Mouse (Mus musculus): ENCODE data around the gene Nudt22. TPM values are rescaled to one million over a fixed set of nuclear protein-coding genes. Genes with fewer than 3 reads are reported as not detected.

Gene Nudt22
- polyA plus RNA-seq, 1 experiment: 58.3 TPM

- no peak for DNase-seq
- WGBS: 96% methylated on average over 5 of the region's 5 CpGs
- TF ChIP-seq CTCF (conservative IDR thresholded peaks at IDR 0.05; ENCODE audit: insufficient read depth, insufficient read length, low read depth, low read length) (no peak), POLR2A (IDR thresholded peaks at IDR 0.05; ENCODE audit: low read depth, low read length) (no peak)
- Histone ChIP-seq H3K36me3 (ENCODE audit: control insufficient read depth, insufficient read depth, low read length) (no peaks in the 10 kb centered on the region), H3K4me3 (ENCODE audit: insufficient read depth, low read depth, low read length) (no peak overlapping the region), H3K4me1 (ENCODE audit: control insufficient read depth, insufficient read depth, low read length) (peaks cover 13% of the 10 kb centered on the region; the same call in 1 of the 2 replicates), H3K27me3 (replicated peaks; ENCODE audit: control insufficient read depth, insufficient read depth, low read length) (no peaks in the 10 kb centered on the region), H3K27ac (ENCODE audit: insufficient read depth, low read depth, low read length) (no peak overlapping the region)
These were observed 12.3 kb downstream of the Nudt22 start for GRCm38 (mm10) chr19:6983621-6984020.

DNA sequence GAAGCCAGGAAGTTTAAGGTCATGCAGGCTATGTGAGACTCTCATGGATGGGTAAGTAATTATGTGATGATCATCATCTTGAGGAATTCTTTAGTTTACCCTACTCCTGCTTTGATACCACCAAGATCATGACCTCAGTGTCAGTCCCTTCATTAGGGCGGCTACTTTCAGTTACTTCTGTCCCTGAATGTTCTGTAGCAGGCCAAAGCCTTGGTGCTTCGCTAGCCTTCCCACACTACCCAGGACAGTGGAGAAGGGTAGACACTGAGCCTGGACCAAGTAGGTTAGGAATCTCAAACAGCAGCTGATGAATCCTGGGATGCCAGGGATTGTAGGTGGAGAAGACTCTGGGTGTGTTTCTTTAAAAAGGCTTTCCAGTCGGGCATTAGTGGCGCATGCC, 14.5 kb downstream of the Nudt22 start:
- Histone ChIP-seq H3K27ac (ENCODE audit: insufficient read depth, low read depth, low read length) (peak overlapping the region; percentile 98; the same call in 1 of the 2 replicates), H3K36me3 (ENCODE audit: control insufficient read depth, insufficient read depth, low read length) (no peaks in the 10 kb centered on the region), H3K27me3 (replicated peaks; ENCODE audit: control insufficient read depth, insufficient read depth, low read length) (no peaks in the 10 kb centered on the region), H3K4me3 (ENCODE audit: insufficient read depth, low read depth, low read length) (no peak overlapping the region), H3K4me1 (ENCODE audit: control insufficient read depth, insufficient read depth, low read length) (peaks cover 13% of the 10 kb centered on the region; the same call in 1 of the 2 replicates)
- no peak for TF ChIP-seq CTCF (conservative IDR thresholded peaks at IDR 0.05; ENCODE audit: insufficient read depth, insufficient read length, low read depth, low read length)
- no peak for TF ChIP-seq POLR2A (IDR thresholded peaks at IDR 0.05; ENCODE audit: low read depth, low read length)
- no peak for DNase-seq
- WGBS: 78% methylated on average over 4 of the region's 4 CpGs

- DNase-seq: peak; percentile 100
- Histone ChIP-seq H3K27ac (ENCODE audit: insufficient read depth, low read depth, low read length) (peak within 1 kb of the TSS; percentile 98), H3K4me1 (ENCODE audit: control insufficient read depth, insufficient read depth, low read length) (peaks cover 18% of the 10 kb centered on the region; the same call in 1 of the 2 replicates), H3K4me3 (ENCODE audit: insufficient read depth, low read depth, low read length) (peak within 1 kb of the TSS; percentile 84), H3K27me3 (replicated peaks; ENCODE audit: control insufficient read depth, insufficient read depth, low read length) (no peaks in the 10 kb centered on the region), H3K36me3 (ENCODE audit: control insufficient read depth, insufficient read depth, low read length) (no peaks in the 10 kb centered on the region)
- WGBS: 1% methylated on average over 38 of the region's 38 CpGs
- TF ChIP-seq POLR2A (IDR thresholded peaks at IDR 0.05; ENCODE audit: low read depth, low read length) (peak; percentile 98), CTCF (conservative IDR thresholded peaks at IDR 0.05; ENCODE audit: insufficient read depth, insufficient read length, low read depth, low read length) (no peak)
These were observed 15.4 kb downstream of the Nudt22 start, which contains the start of gene Fkbp2 for GRCm38 (mm10) chr19:6980381-6981093. Gene Fkbp2, minus strand, starts transcription at chr19:6980501.

GRCm38 (mm10) chr19:6979486-6980380, 16.2 kb downstream of the Nudt22 start:
- Histone ChIP-seq H3K4me1 (ENCODE audit: control insufficient read depth, insufficient read depth, low read length) (peaks cover 18% of the 10 kb centered on the region; the same call in 1 of the 2 replicates), H3K27ac (ENCODE audit: insufficient read depth, low read depth, low read length) (peak overlapping the region; percentile 87), H3K36me3 (ENCODE audit: control insufficient read depth, insufficient read depth, low read length) (no peaks in the 10 kb centered on the region), H3K4me3 (ENCODE audit: insufficient read depth, low read depth, low read length) (peak overlapping the region; percentile 71), H3K27me3 (replicated peaks; ENCODE audit: control insufficient read depth, insufficient read depth, low read length) (no peaks in the 10 kb centered on the region)
- under 1% methylated on average over 59 of the region's 59 CpGs for WGBS
- TF ChIP-seq POLR2A (IDR thresholded peaks at IDR 0.05; ENCODE audit: low read depth, low read length): no peak
- TF ChIP-seq CTCF (conservative IDR thresholded peaks at IDR 0.05; ENCODE audit: insufficient read depth, insufficient read length, low read depth, low read length): peak; percentile 55
- DNase-seq: peak; percentile 100

GRCm38 (mm10) chr19:6979001-6979479, 16.9 kb downstream of the Nudt22 start:
- H3K27ac ChIP-seq (ENCODE audit: insufficient read depth, low read depth, low read length): peak overlapping the region; percentile 12; the same call in 1 of the 2 replicates
- DNase-seq: peak; percentile 38
- H3K27me3 ChIP-seq (replicated peaks; ENCODE audit: control insufficient read depth, insufficient read depth, low read length): no peaks in the 10 kb centered on the region
- H3K4me1 ChIP-seq (ENCODE audit: control insufficient read depth, insufficient read depth, low read length): peaks cover 18% of the 10 kb centered on the region; the same call in 1 of the 2 replicates
- no peaks in the 10 kb centered on the region for H3K36me3 ChIP-seq (ENCODE audit: control insufficient read depth, insufficient read depth, low read length)
- 15% methylated on average over 11 of the region's 11 CpGs for WGBS
- peak overlapping the region; percentile 71 for H3K4me3 ChIP-seq (ENCODE audit: insufficient read depth, low read depth, low read length)
- TF ChIP-seq CTCF (conservative IDR thresholded peaks at IDR 0.05; ENCODE audit: insufficient read depth, insufficient read length, low read depth, low read length): no peak
- TF ChIP-seq POLR2A (IDR thresholded peaks at IDR 0.05; ENCODE audit: low read depth, low read length): no peak

GRCm38 (mm10) chr19:6978639-6978974, 17.3 kb downstream of the Nudt22 start:
- 45% methylated on average over 3 of the region's 3 CpGs for WGBS
- DNase-seq: no peak
- Histone ChIP-seq H3K27me3 (replicated peaks; ENCODE audit: control insufficient read depth, insufficient read depth, low read length) (no peaks in the 10 kb centered on the region), H3K4me3 (ENCODE audit: insufficient read depth, low read depth, low read length) (no peak overlapping the region), H3K36me3 (ENCODE audit: control insufficient read depth, insufficient read depth, low read length) (no peaks in the 10 kb centered on the region), H3K27ac (ENCODE audit: insufficient read depth, low read depth, low read length) (no peak overlapping the region), H3K4me1 (ENCODE audit: control insufficient read depth, insufficient read depth, low read length) (peaks cover 18% of the 10 kb centered on the region; the same call in 1 of the 2 replicates)
- no peak for TF ChIP-seq POLR2A (IDR thresholded peaks at IDR 0.05; ENCODE audit: low read depth, low read length)
- no peak for TF ChIP-seq CTCF (conservative IDR thresholded peaks at IDR 0.05; ENCODE audit: insufficient read depth, insufficient read length, low read depth, low read length)
